Mouse (Mus musculus): ENCODE data around the gene Gnb5.

DNA sequence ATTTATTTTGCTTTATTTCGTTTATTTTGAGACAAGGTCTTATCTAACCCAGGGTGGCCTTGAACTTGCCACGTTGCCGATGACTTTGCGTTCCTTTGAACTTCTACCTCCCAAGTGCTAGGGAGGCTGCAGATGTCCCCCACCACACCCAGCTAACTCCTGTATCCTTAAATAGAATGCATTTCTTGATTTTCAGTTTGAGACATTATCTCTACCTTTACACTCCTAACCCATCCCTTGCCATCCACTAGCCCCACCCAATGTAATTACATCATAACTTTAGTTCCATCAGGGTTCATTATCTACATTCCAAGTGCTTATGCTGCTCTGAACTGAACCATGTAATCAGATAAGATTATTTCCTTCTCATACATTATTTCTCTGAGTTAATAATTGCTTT, 49.7 kb downstream of the Gnb5 start:
- no peak for TF ChIP-seq CTCF (IDR thresholded peaks at IDR 0.05; ENCODE audit: low read depth)
- TF ChIP-seq EP300 (optimal IDR thresholded peaks at IDR 0.05) = no peak

Data from stomach, postnatal 0 days (tissue).